Mouse (Mus musculus): ENCODE data around the gene Pmp22.

Pmp22 gene

DNA sequence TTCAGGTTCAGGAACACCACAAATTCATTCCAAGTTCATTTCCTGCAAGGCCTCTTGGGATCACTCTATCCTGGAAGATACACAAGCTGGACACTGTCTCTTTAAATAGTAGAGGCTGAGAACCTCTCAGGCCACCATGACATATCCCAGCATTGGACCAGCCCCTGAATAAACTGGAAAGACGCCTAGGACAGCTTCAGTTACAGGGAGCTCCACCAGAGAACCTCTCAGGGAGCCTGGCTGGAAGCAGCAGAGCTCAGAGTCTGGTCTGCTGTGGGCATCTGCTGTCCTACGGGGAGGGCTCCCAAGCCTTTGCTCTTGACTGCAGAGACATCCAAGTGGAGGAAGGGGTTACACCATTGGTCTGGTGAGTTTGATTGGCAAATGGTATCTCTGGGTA, at the start of gene Pmp22:
Gene Pmp22, plus strand, starts transcription at position 199 of the 400 bp plus-strand sequence.
- DNase-seq (ENCODE audit: low spot score), result no peak

DNA sequence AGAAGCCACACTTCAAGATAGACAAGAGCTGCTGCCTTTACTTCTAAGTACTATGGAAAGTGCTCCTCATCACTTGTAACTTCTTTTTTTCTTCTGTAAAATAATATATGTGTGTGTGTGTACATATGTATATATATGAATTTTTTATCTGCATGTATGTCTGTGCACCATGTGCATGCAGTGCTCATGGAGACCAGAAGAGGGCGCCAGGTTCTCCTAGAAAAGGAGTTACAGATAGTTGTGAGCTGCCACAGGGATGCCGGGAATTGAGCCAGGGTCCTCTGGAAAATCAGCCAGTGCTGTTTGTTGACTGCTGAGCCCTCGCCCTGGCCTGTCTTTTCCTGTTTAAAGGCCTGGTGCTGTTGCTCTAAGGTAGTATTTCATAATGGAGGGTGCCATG, 44.2 kb upstream of the Pmp22 start:
- DNase-seq (ENCODE audit: low spot score), result no peak

DNA sequence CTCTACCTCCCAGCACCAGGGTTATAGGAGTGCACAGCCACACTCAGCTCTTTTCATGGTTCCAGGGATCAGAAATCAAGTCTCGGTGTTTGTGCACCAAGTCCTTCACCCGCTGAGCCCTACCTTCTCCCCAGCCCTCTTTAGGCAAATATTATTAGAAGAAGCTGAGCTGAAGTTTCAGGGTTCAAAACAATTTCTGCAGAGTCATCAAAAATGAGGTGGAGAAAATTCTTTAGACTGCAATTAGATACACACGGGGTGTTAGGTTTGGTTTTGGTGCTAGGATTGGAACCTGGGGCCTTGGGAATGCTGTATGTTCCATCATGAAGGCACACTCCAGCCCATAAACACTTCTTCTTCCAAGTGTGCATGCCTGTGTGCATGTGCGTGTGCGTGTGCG, 40.1 kb upstream of the Pmp22 start:
- no peak for DNase-seq (ENCODE audit: low spot score)

DNA sequence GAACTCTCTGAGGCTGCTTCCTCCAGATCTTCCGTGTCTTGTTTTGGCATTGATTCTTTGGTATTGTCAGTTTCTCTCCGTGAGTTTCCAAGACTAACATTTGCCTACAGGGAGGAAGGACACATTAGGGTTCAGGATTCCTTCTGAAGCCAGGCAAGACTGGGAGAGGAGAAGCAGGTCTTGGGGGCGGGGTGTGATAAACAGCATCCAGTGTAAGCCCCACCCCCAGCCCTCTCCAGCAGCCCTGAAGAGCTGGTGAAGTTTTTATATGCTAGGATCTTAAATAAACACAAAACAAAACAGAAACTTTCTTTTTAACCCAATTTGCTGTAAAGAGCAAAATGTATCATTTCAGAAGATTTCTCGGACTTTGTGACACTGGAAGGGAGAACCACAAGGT, 38.6 kb upstream of the Pmp22 start:
- DNase-seq (ENCODE audit: low spot score), result no peak

DNA sequence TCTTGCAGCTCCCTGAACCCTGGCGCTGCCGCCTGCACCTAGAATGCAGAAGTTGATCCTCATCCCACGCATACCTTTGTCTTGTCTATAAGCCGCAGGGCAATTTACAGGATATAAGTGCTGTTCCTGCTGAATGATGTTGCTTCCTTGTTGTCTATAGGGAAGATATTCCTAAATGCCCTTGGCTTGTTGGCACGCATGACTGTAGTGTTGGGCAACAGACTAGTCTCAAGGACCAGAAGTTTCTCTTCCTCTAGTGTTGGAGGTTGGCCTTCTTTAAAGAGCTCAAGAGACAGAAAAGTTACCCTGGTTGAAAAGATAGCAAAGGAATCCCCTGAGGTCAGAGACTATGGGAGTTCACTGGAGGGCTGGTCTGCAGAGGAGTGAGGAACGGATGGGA, 37.8 kb upstream of the Pmp22 start:
- DNase-seq (ENCODE audit: low spot score), result no peak

DNA sequence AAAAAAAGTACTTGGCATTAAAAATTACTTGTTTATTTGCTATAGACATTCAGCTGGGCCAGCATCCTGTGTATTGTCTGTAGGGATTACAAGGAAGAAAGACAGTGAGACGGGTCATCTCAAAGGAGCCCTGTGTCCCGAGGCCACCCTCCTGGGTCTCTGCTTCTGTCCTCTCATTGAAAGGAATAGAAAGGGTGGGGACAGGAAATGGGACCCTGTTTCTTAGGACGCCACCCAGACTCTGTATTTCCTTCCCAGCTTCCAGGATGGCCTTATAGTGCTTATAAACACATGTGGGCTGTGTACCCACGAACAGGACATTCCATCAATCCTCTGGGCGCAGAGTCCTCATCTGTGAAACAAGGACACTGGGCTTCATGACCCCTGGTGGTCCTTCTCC, 36.5 kb upstream of the Pmp22 start:
- DNase-seq (ENCODE audit: low spot score), result no peak

DNA sequence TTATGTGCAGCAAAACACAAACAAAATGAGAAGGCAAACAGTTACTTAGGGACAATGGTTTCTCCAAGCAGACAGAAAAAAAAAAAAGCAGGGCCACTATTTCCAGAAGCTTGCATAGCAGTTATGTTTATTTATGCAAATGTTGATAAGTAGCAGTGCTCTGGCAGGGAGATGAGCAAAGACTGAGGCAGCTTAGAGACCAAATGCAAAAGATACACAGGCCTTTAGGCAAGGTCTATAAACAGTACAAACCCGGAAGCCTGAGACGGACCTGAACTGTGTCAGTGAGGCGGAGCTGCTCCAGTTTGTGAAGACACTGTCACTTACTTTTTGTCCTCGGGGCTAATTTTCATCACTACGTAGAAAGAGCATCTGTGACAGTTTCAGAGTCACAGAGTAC, 35.2 kb upstream of the Pmp22 start:
- no peak for DNase-seq (ENCODE audit: low spot score)

DNA sequence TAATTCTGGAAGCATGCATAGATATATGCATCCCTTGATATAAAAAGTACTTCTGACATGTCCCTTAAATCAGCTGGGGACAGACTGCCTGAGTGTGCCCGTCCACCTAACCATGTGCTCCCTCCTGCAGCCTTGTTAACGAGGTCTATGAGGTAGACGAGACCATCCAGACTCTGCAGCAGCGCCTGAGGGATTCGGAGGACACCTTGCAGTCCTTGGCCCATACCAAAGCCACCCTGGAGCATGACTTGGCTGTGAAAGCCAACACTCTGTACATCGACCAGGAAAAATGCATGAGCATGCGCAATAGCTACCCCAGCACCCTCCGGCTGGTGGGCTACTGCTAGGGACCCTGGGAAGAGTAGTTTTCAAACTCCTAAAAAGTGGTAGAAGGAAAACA, 34.3 kb upstream of the Pmp22 start:
- no peak for DNase-seq (ENCODE audit: low spot score)

DNA sequence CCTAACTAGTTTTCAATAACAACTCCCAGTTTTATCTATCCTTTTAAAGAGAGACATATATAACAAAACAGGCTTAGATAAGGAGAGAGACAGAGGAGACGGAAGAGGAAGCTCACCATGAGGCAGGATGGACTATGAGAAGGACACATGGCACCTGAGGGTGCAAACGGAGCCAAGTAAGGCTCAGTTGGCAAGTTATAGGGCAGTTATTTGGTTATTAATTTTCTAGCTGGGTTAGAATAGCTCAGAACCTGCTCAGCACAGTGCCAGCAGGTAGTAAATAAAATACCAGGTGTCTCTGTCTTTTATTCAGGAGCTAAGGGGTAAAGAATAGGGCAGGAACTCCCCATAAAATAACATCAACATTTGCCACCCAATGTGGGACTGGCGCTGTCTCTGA, 30.8 kb upstream of the Pmp22 start:
- DNase-seq (ENCODE audit: low spot score), result no peak

DNA sequence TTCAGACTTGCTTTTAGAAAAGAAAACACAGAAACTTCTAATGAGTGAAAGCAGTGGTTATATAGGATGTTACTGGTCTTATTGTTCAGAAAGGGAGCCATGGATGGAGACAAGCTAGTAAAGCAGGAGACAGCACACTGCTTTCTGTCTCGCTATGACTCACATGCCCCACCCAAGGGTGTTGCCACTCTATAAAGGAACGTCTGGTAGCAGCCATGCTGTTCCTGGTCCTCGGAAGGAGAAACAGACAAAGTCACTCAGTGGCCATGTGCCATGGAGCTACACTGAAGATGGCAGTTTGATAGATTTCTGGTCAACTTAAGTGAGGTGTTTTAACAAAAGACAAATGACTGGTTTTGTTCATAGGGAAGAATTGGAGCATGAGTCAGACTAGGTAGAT, 29.4 kb upstream of the Pmp22 start:
- DNase-seq (ENCODE audit: low spot score), result no peak

DNA sequence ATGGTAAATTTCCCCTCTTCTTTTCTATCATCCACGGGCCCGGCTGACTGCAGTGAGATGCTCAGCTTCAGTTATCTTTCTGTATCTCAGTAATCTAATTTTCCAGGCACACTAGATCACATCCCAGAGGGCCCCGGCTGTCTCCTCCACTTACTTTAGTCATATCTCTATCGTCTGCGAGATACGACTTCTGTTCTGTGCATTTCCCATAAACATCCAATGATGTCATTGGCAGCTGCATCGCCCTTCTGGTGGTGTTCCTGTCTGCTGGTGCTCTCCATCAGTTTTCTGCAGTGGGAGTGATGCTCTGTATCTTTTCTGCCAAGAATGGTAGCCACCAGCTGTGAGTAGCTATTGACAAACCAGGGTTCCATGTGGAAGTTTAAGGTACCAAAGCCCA, 25.5 kb upstream of the Pmp22 start:
- peak; percentile 35 for DNase-seq (ENCODE audit: low spot score)

DNA sequence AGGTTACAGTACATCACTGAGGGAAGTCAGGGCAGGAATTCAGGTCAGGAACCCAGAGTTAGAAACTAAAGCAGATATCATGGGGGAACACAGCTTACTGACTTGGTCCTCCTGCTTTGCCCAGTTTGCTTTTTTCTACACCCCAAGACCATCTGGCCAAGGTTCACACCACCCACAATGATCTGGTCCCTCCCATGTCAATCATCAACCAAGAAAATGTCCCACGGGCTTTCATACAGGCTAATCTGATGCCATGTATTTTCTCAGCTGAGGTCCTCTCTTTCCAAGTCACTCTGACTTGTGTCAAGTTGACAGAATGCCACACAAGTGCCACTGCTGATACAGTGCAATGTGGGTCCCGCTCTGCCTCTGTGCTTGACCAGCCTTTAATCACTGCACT, 24.8 kb upstream of the Pmp22 start:
- DNase-seq (ENCODE audit: low spot score), result no peak

DNA sequence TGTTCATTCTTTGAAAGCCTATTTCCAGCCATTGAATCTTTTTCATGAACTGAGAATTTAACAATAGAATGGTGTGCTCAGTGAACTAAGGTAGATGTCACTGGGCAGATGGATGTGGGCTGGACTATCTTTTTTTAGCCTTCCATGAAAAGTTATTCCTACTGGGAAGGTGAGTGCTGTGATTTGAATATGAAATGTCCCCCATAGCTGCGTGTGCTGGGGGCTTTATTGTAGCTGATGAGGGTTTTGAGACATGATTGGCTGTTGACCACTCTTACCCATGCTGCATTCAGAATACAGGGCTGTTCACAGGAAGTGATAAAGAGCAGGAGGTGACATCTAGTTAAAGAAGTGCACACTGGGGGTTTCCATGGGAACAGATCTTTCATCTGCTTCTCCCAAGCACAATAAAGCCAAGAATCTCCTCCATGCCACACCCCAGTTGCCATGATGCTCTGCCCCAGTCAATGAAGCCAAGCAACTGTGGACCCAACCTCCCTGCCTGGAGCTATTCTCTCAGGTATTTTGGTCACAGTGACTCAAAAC, 19.5 kb upstream of the Pmp22 start:
- DNase-seq (ENCODE audit: low spot score), result no peak

DNA sequence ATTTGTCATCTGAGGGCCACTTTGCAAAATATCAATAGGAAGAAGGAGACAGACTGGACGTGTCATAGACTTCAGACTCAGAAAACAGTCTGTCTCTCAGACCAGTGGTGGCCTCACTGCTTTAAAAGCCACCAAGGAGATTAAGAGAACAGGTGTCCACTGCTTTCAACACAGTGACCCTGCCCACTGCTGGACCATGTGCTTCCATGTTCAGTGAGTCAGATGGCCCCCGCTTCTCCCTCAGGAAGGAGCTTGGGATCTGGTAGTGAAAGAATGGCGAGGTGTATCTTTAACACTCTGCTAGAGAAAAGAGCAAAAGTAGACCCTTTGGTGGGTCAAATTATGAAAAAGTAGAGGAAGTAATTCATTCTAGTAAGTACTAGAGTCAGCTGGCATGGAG, 18.5 kb upstream of the Pmp22 start:
- no peak for DNase-seq (ENCODE audit: low spot score)

DNA sequence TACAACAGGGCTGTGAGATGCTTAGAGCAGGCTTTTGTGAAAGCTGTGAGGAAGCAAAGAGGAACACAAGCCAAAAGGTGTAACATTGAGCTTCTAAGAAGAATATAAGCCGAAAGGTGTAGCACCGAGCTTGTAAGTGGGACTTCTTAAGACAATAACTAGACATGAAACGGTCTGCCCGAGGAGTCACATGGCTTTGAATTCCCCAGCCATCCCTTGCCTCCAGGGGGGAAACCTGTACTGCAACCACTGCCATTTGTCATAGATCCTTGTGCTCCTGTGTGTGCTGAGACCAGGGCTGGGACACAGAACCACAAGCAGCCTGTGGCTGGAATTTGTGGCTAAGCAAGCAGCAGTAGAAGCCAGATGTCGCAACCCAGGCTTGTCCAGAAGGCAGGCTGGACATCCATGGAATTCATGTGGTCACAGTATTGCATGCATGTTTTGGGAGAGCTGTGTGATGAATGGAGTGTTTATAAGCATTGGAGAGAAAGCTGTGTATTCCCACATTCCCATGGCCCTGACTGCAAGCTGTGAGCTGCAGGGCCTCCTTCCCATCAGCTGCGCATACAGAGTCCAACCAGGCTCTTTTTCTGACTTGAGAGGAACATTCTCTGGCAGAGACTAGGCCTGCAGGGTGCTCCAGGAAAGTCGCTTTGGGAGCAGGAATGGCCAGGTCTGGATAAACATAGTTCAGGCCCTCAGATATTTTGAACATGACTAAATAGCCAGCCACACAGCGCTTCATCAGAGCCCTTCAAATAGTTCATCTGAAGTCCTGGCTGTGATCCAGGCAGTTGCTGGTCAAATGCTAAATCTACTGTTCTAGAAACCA, 13.8 kb upstream of the Pmp22 start:
- no peak for DNase-seq (ENCODE audit: low spot score)

DNA sequence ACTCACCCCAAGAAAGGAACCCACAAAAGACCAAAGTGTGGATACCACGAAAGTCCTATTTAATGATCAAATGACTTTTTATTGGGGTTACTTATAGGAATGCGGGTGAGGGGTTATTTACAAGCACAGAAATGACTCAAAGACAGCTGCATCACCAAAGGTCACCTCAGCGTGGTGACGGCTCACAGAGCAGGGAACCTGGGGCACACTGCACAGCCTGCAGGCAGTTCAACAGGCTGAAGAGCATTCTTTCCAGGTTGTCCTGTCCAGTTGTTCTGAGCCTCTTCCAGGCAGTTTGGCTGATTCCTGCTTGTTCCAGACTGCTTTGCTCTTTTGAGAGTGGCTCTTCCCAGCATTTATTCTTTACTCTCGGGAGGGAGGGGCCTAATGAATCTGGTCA, 12.1 kb upstream of the Pmp22 start:
- no peak for DNase-seq (ENCODE audit: low spot score)

DNA sequence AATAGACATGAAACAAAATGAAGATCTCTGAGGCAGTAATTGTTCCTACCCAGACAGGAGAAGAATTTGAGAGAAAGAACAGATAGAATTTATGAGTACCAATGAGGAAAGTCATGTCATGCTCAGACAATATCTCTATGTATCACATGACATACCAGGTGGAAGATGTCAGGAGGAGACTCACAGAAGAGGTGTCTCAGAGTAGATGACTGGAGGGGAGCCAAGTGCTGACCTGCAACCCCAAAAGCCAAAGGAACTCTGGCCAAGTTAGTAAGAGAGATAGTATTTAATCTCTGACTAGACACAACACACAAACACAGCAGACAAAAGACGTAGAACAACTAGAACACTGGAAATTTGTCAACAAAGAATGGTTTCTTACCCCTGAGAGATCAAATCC, 11.5 kb upstream of the Pmp22 start:
- DNase-seq (ENCODE audit: low spot score), result no peak

DNA sequence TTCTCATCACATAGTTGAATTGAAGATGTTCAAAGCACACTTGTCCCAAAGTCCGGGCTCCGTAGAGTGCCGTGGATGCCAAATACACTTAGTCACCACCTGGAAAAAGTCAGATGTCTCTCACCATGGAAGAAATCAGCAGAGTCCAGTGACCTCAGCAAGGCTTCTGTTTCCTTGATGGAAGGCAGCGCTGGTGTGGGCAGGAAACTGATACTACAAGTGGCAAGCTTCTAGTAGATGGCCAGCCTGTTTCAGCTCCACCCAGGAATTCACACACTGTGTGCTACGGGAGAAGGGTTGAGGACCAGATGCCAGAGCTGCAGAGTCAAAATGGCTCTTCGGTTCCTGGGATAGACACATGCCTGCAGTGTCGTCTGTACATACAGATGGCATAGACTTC, 9.0 kb upstream of the Pmp22 start:
- no peak for DNase-seq (ENCODE audit: low spot score)

DNA sequence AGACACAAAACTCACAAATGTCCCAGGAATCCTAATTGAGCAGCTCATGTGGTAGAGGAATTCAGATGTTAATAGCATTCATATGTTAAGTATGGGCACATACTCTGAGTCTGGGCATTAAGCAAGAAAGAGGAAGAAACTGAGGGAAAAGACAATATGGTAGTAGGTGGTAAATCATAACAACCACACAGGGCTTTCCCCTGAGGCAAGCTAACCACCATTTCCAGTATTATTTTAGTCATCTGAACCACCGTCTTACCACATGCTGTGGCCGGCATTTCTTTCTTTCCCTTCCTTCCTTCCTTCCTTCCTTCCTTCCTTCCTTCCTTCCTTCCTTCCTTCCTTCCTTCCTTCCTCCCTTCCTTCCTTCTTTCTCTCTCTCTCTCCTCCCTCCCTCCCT, 6.5 kb upstream of the Pmp22 start:
- DNase-seq (ENCODE audit: low spot score), result no peak

DNA sequence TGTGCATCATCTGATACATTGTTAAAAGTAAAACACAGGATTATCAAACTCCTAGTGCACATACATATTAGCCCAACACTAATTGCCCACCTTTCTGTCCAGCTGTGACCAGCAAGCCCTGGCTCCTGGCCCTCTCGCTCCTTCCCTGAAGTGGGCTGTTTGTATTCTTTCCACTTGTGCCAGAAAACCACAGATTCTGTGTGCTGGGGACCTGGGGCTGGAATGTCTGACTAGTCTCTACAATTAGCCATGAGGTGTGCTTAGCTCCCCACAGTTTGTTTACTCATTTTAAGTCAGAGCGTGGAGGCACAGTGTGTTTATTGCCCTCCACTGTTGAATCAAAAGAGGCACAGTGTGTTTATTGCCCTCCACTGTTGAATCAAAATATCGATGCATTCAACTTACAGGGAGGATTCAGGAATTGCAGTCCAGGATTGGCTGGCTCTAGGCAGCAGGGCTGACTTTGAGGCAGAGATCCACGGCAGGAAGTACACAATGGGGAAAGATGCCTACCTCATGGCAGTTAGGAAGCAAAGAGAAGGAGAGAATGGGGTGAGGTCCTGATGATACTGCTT, 5.9 kb upstream of the Pmp22 start:
- DNase-seq (ENCODE audit: low spot score), result no peak

DNA sequence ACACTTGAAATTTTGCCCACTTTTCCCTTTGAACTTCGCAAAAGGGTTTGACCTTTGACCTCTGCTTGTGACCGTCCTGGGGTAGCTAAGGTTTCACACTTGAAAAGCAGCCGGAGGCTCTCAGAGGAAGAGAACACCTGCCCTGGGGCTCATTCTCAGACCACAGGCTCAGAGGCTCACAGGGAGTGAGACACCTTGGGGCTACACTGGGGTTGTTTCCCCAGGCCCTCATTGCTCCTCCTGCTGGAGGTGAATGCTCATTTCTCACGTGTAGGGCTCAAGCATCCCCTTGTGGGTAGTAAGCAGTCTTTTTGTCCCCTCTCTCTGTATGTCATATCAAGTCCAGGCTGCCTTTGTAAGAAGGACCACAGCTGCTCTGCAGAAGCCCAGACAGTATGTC, 4.5 kb upstream of the Pmp22 start:
- DNase-seq (ENCODE audit: low spot score), result no peak

DNA sequence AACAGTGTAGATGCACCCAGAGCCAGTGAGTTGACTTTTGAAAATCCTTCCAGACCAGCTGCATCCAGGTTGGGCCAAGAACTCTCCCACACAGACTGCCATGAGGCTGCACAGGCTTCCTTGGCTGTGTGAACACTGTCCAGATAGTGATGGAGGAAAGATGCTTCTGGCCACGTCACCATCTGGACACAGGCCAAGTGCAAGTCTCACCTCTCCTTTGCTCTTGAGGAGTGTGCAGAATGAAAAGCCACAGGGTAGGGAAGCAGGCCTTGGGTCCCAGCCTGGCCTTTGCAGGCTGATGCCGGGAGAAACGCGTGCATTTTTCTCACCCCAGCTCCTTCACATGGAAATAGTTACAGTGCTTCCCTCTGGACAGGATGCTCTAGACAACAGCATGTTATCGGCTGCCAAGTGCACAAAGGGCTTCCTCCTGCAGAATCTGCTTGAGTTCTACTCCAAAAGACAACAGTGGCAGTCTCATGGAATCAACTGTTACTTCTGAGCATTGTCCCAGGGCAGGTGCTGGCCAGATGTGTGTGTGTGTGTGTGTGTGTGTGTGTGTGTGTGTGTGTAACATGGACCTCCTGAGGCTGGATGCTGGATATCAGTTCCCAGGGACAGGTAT, 2.8 kb upstream of the Pmp22 start:
- no peak for DNase-seq (ENCODE audit: low spot score)

DNA sequence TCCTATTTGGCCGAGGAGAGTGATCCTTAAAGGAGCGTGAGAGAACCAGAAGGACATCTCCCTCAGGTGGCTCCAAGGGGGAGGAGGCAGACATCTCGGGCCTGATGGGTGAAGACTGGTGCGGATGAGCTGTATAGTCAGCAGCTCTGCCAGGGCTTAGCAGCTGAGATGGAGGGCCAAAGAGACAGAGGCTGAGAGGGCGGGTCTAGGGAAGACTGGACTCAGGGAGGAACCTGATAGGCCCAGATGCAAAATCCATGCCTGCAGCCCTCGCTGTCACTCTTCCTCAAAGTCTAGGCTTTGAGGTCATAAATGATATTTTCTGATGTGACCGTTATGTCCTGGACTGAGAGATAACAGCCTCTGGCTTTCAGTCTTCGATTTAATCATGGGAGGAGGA, 1.8 kb upstream of the Pmp22 start:
- no peak for DNase-seq (ENCODE audit: low spot score)

All from layer of hippocampus, adult 11-12 months (tissue).